Mouse (Mus musculus) kidney, adult 2 months (tissue): Measurements from ENCODE around the gene Khdc1a. TPM values are rescaled to one million over a fixed set of nuclear protein-coding genes. Genes with fewer than 3 reads are reported as not detected.

Experiments
- DNase-seq: peaks from one replicate; pipeline ENCODE4 v3.0.0; 2021
- H3K27ac ChIP-seq: fragments of 200-500 bp; 2 replicates; pipeline ENCODE4 v1.5.1; 2012; ENCODE audit warnings: low read depth, low read length, control low read depth, inconsistent platforms; ENCODE audit not compliant: insufficient read depth
- H3K27me3 ChIP-seq: fragments of 200-500 bp; replicated peaks from 2 replicates; pipeline ENCODE4 v1.6.1; 2012; ENCODE audit warnings: mild to moderate bottlenecking, moderate library complexity, low read length, inconsistent platforms; ENCODE audit not compliant: control insufficient read depth, insufficient read depth
- H3K36me3 ChIP-seq: fragments of 200-500 bp; 2 replicates; pipeline ENCODE4 v1.6.1; 2012; ENCODE audit warnings: mild to moderate bottlenecking, moderate library complexity, low read length, inconsistent platforms; ENCODE audit not compliant: control insufficient read depth, insufficient read depth
- H3K4me1 ChIP-seq: fragments of 200-500 bp; 2 replicates; pipeline ENCODE4 v1.6.1; 2011; ENCODE audit warnings: low read length; ENCODE audit not compliant: control insufficient read depth, insufficient read depth
- H3K4me3 ChIP-seq: fragments of 200-500 bp; 2 replicates; pipeline ENCODE4 v1.5.1; 2011; ENCODE audit warnings: mild to moderate bottlenecking, low read depth, low read length, control low read depth; ENCODE audit not compliant: insufficient read depth
- CTCF ChIP-seq: fragments of 200-500 bp; conservative IDR thresholded peaks from 2 replicates; pipeline ENCODE4 v1.5.1; 2011; ENCODE audit warnings: low read depth, mild to moderate bottlenecking, control low read depth, low read length, moderate library complexity, mixed read lengths; ENCODE audit not compliant: insufficient read depth, insufficient read length
- POLR2A ChIP-seq: fragments of 200-500 bp; IDR thresholded peaks from one replicate; pipeline ENCODE4 v1.6.1; 2011; ENCODE audit warnings: low read depth, low read length, control low read depth
- WGBS: fragments of 180-500 bp; shearing (Covaris S2); methylation state at CpG from one replicate; pipeline ENCODE4 v1.1.7; 2018; 5-methylcytosine and 5-hydroxymethylcytosine counted together
- polyA plus RNA-seq: library from polyadenylated mRNA; depleted of rRNA; stranded (reverse); fragments of >200 nt; gene quantifications from 2 replicates; pipeline ENCODE4 v1.2.3, GENCODE M21; 2012; rRNA removed

The Khdc1a gene
- 0.05 TPM in 1 of 2 replicates, not detected in the other for polyA plus RNA-seq

- Histone ChIP-seq H3K36me3 (no peaks in the 10 kb centered on the region), H3K4me1 (no peaks in the 10 kb centered on the region), H3K4me3 (no peak within 1 kb of the TSS), H3K27ac (no peak within 1 kb of the TSS), H3K27me3 (no peaks in the 10 kb centered on the region)
- TF ChIP-seq POLR2A = no peak
- no peak for TF ChIP-seq CTCF
- DNase-seq = no peak
- WGBS = 79% methylated on average over 2 of the region's 2 CpGs
These were observed at the start of gene Khdc1a for GRCm38 (mm10) chr1:21349341-21349740. TSS of gene Khdc1a (plus strand) at chr1:21349641.

GRCm38 (mm10) chr1:21299826-21300225, 49.6 kb upstream of the Khdc1a start:
- peak; percentile 70 for DNase-seq
- Histone ChIP-seq H3K4me3 (no peak overlapping the region), H3K36me3 (no peaks in the 10 kb centered on the region), H3K27me3 (no peaks in the 10 kb centered on the region), H3K4me1 (peaks cover 14% of the 10 kb centered on the region), H3K27ac (no peak overlapping the region)
- TF ChIP-seq CTCF (no peak), POLR2A (no peak)
- 39% methylated on average over 3 of the region's 3 CpGs for WGBS

GRCm38 (mm10) chr1:21301686-21302085, 47.8 kb upstream of the Khdc1a start:
- H3K36me3 ChIP-seq = no peaks in the 10 kb centered on the region
- TF ChIP-seq CTCF (no peak), POLR2A (no peak)
- H3K4me3 ChIP-seq = no peak overlapping the region
- H3K4me1 ChIP-seq = peaks cover 29% of the 10 kb centered on the region
- H3K27me3 ChIP-seq = no peaks in the 10 kb centered on the region
- WGBS = 42% methylated on average over 3 of the region's 3 CpGs
- peak; percentile 65 for DNase-seq
- H3K27ac ChIP-seq = no peak overlapping the region

GRCm38 (mm10) chr1:21304174-21304573, 45.3 kb upstream of the Khdc1a start:
- H3K36me3 ChIP-seq = no peaks in the 10 kb centered on the region
- H3K27ac ChIP-seq = no peak overlapping the region
- H3K4me3 ChIP-seq = no peak overlapping the region
- no peak for TF ChIP-seq POLR2A
- TF ChIP-seq CTCF = no peak; the same call in 1 of the 2 replicates
- DNase-seq = no peak
- H3K4me1 ChIP-seq = peaks cover 29% of the 10 kb centered on the region
- WGBS = 84% methylated on average over 3 of the region's 3 CpGs
- no peaks in the 10 kb centered on the region for H3K27me3 ChIP-seq

- WGBS = 72% methylated on average over 4 of the region's 4 CpGs
- H3K27ac ChIP-seq = no peak overlapping the region
- H3K36me3 ChIP-seq = no peaks in the 10 kb centered on the region
- TF ChIP-seq CTCF (no peak), POLR2A (no peak)
- no peak for DNase-seq
- no peaks in the 10 kb centered on the region for H3K27me3 ChIP-seq
- H3K4me1 ChIP-seq = peaks cover 29% of the 10 kb centered on the region
- H3K4me3 ChIP-seq = no peak overlapping the region
These were observed 44.8 kb upstream of the Khdc1a start for GRCm38 (mm10) chr1:21304646-21305045.

- DNase-seq = peak; percentile 83
- Histone ChIP-seq H3K4me3 (no peak overlapping the region), H3K4me1 (peaks cover 26% of the 10 kb centered on the region), H3K27me3 (no peaks in the 10 kb centered on the region), H3K27ac (peak overlapping the region; percentile 90), H3K36me3 (no peaks in the 10 kb centered on the region)
- no peak for TF ChIP-seq CTCF
- no peak for TF ChIP-seq POLR2A
- 83% methylated on average over 3 of the region's 3 CpGs for WGBS
These were observed 44.0 kb upstream of the Khdc1a start for GRCm38 (mm10) chr1:21305443-21305842.

GRCm38 (mm10) chr1:21314336-21314735, 35.1 kb upstream of the Khdc1a start:
- WGBS = 87% methylated on average over 2 of the region's 2 CpGs
- H3K27ac ChIP-seq = no peak overlapping the region
- no peaks in the 10 kb centered on the region for H3K27me3 ChIP-seq

More at GRCm38 (mm10) chr1:21314336-21314735, 35.1 kb upstream of the Khdc1a start:
- H3K36me3 ChIP-seq = no peaks in the 10 kb centered on the region
- TF ChIP-seq POLR2A = no peak
- no peak for TF ChIP-seq CTCF
- no peak overlapping the region for H3K4me3 ChIP-seq
- no peak for DNase-seq
- no peaks in the 10 kb centered on the region for H3K4me1 ChIP-seq
